Mouse (Mus musculus): ENCODE measurements around the gene Ebf3. TPM values are rescaled to one million over a fixed set of nuclear protein-coding genes. Genes with fewer than 3 reads are reported as not detected.
A peak's percentile ranks its signal among the peaks of the same experiment; 100 is the strongest.

Gene Ebf3
- polyA plus RNA-seq, 1 experiment from 2014 or later = 11.2 TPM

GRCm38 (mm10) chr7:137318924-137319885 is 5.0 kb upstream of the Ebf3 start:
- DNase-seq (ENCODE audit: low spot score, missing footprints) = peak; percentile 96
- H3K4me3 ChIP-seq (ENCODE audit: low read depth, low read length) = peak overlapping the region; percentile 15
- peaks cover 51% of the 10 kb centered on the region for H3K4me1 ChIP-seq (ENCODE audit: control insufficient read depth, insufficient read depth, low read length)
- no peak overlapping the region; the same call in 1 of the 2 replicates for H3K9ac ChIP-seq (ENCODE audit: low read length)
- ATAC-seq (ENCODE audit: low FRiP score) = no peak
- H3K4me2 ChIP-seq = peak overlapping the region; percentile 57
- H3K36me3 ChIP-seq (ENCODE audit: control insufficient read depth, insufficient read depth, low read length) = no peaks in the 10 kb centered on the region
- no peak overlapping the region; the same call in 1 of the 2 replicates for H3K27ac ChIP-seq (ENCODE audit: low read depth, low read length)
- H3K27me3 ChIP-seq (ENCODE audit: control insufficient read depth, insufficient read depth, low read length) = peaks cover 96% of the 10 kb centered on the region
- WGBS = under 1% methylated on average over 48 of the region's 48 CpGs
- no peaks in the 10 kb centered on the region for H3K9me3 ChIP-seq (ENCODE audit: control insufficient read depth, low read length)

- WGBS = 1% methylated on average over 9 of the region's 9 CpGs
- H3K36me3 ChIP-seq (ENCODE audit: control insufficient read depth, insufficient read depth, low read length) = no peaks in the 10 kb centered on the region
- peak overlapping the region; percentile 84 for H3K27ac ChIP-seq (ENCODE audit: low read depth, low read length)
- peaks cover 93% of the 10 kb centered on the region for H3K27me3 ChIP-seq (ENCODE audit: control insufficient read depth, insufficient read depth, low read length)
- DNase-seq (ENCODE audit: low spot score, missing footprints) (no peak), ATAC-seq (ENCODE audit: low FRiP score) (no peak)
- H3K9ac ChIP-seq (ENCODE audit: low read length) = peak overlapping the region; percentile 24; the same call in 1 of the 2 replicates
- no peaks in the 10 kb centered on the region for H3K9me3 ChIP-seq (ENCODE audit: control insufficient read depth, low read length)
- peak overlapping the region; percentile 15 for H3K4me3 ChIP-seq (ENCODE audit: low read depth, low read length)
- H3K4me2 ChIP-seq = peak overlapping the region; percentile 57
- peaks cover 55% of the 10 kb centered on the region for H3K4me1 ChIP-seq (ENCODE audit: control insufficient read depth, insufficient read depth, low read length)
These were observed 4.1 kb upstream of the Ebf3 start for GRCm38 (mm10) chr7:137318383-137318775.

- peak overlapping the region; percentile 2; the same call in 1 of the 2 replicates for H3K9ac ChIP-seq (ENCODE audit: low read length)
- H3K9me3 ChIP-seq (ENCODE audit: control insufficient read depth, low read length) = no peaks in the 10 kb centered on the region
- peak; percentile 94 for DNase-seq (ENCODE audit: low spot score, missing footprints)
- H3K4me3 ChIP-seq (ENCODE audit: low read depth, low read length) = peak overlapping the region; percentile 15
- peaks cover 88% of the 10 kb centered on the region for H3K27me3 ChIP-seq (ENCODE audit: control insufficient read depth, insufficient read depth, low read length)
- under 1% methylated on average over 24 of the region's 24 CpGs for WGBS
- H3K4me2 ChIP-seq = peak overlapping the region; percentile 57
- H3K4me1 ChIP-seq (ENCODE audit: control insufficient read depth, insufficient read depth, low read length) = peaks cover 55% of the 10 kb centered on the region
- no peaks in the 10 kb centered on the region for H3K36me3 ChIP-seq (ENCODE audit: control insufficient read depth, insufficient read depth, low read length)
- peak overlapping the region; percentile 84 for H3K27ac ChIP-seq (ENCODE audit: low read depth, low read length)
- peak; percentile 2; the same call in 1 of the 2 replicates for ATAC-seq (ENCODE audit: low FRiP score)
These were observed 3.6 kb upstream of the Ebf3 start for GRCm38 (mm10) chr7:137317659-137318382.

GRCm38 (mm10) chr7:137316926-137317658 is 2.8 kb upstream of the Ebf3 start:
- under 1% methylated on average over 39 of the region's 39 CpGs for WGBS
- Histone ChIP-seq H3K27ac (ENCODE audit: low read depth, low read length) (peak overlapping the region; percentile 84), H3K36me3 (ENCODE audit: control insufficient read depth, insufficient read depth, low read length) (no peaks in the 10 kb centered on the region), H3K27me3 (ENCODE audit: control insufficient read depth, insufficient read depth, low read length) (peaks cover 84% of the 10 kb centered on the region), H3K4me1 (ENCODE audit: control insufficient read depth, insufficient read depth, low read length) (peaks cover 51% of the 10 kb centered on the region), H3K4me2 (peak overlapping the region; percentile 57), H3K9ac (ENCODE audit: low read length) (peak overlapping the region; percentile 46; the same call in 1 of the 2 replicates), H3K4me3 (ENCODE audit: low read depth, low read length) (peak overlapping the region; percentile 15), H3K9me3 (ENCODE audit: control insufficient read depth, low read length) (no peaks in the 10 kb centered on the region)
- peak; percentile 97 for DNase-seq (ENCODE audit: low spot score, missing footprints)
- peak; percentile 59 for ATAC-seq (ENCODE audit: low FRiP score)

GRCm38 (mm10) chr7:137316181-137316925 is 2.1 kb upstream of the Ebf3 start:
- H3K4me1 ChIP-seq (ENCODE audit: control insufficient read depth, insufficient read depth, low read length) = peaks cover 51% of the 10 kb centered on the region
- no peaks in the 10 kb centered on the region for H3K36me3 ChIP-seq (ENCODE audit: control insufficient read depth, insufficient read depth, low read length)
- no peak for DNase-seq (ENCODE audit: low spot score, missing footprints)
- peak overlapping the region; percentile 46; the same call in 1 of the 2 replicates for H3K9ac ChIP-seq (ENCODE audit: low read length)
- H3K4me2 ChIP-seq = peak overlapping the region; percentile 82
- H3K27me3 ChIP-seq (ENCODE audit: control insufficient read depth, insufficient read depth, low read length) = peaks cover 82% of the 10 kb centered on the region
- H3K27ac ChIP-seq (ENCODE audit: low read depth, low read length) = peak overlapping the region; percentile 84
- 0 out of 2 replicates have a peak, but pooled peaks have one; percentile 10 for ATAC-seq (ENCODE audit: low FRiP score)
- H3K9me3 ChIP-seq (ENCODE audit: control insufficient read depth, low read length) = no peaks in the 10 kb centered on the region
- H3K4me3 ChIP-seq (ENCODE audit: low read depth, low read length) = peak overlapping the region; percentile 15
- WGBS = 0% methylated on average over 20 of the region's 20 CpGs

- peak overlapping the region; percentile 84 for H3K27ac ChIP-seq (ENCODE audit: low read depth, low read length)
- peak overlapping the region; percentile 71 for H3K9ac ChIP-seq (ENCODE audit: low read length)
- peaks cover 77% of the 10 kb centered on the region for H3K27me3 ChIP-seq (ENCODE audit: control insufficient read depth, insufficient read depth, low read length)
- no peaks in the 10 kb centered on the region for H3K9me3 ChIP-seq (ENCODE audit: control insufficient read depth, low read length)
- peak; percentile 94 for DNase-seq (ENCODE audit: low spot score, missing footprints)
- peak overlapping the region; percentile 82 for H3K4me2 ChIP-seq
- peak overlapping the region; percentile 74 for H3K4me3 ChIP-seq (ENCODE audit: low read depth, low read length)
- no peaks in the 10 kb centered on the region for H3K36me3 ChIP-seq (ENCODE audit: control insufficient read depth, insufficient read depth, low read length)
- H3K4me1 ChIP-seq (ENCODE audit: control insufficient read depth, insufficient read depth, low read length) = peaks cover 45% of the 10 kb centered on the region
- WGBS = under 1% methylated on average over 19 of the region's 19 CpGs
- no peak for ATAC-seq (ENCODE audit: low FRiP score)
These were observed 1.3 kb upstream of the Ebf3 start for GRCm38 (mm10) chr7:137315544-137315940.

- Histone ChIP-seq H3K36me3 (ENCODE audit: control insufficient read depth, insufficient read depth, low read length) (no peaks in the 10 kb centered on the region), H3K9me3 (ENCODE audit: control insufficient read depth, low read length) (no peaks in the 10 kb centered on the region), H3K4me3 (ENCODE audit: low read depth, low read length) (peak overlapping the region; percentile 74), H3K4me1 (ENCODE audit: control insufficient read depth, insufficient read depth, low read length) (peaks cover 50% of the 10 kb centered on the region), H3K27me3 (ENCODE audit: control insufficient read depth, insufficient read depth, low read length) (peaks cover 72% of the 10 kb centered on the region), H3K9ac (ENCODE audit: low read length) (peak overlapping the region; percentile 71), H3K4me2 (peak overlapping the region; percentile 82), H3K27ac (ENCODE audit: low read depth, low read length) (peak overlapping the region; percentile 84)
- WGBS = under 1% methylated on average over 48 of the region's 48 CpGs
- ATAC-seq (ENCODE audit: low FRiP score) = peak; percentile 0
- peak; percentile 97 for DNase-seq (ENCODE audit: low spot score, missing footprints)
These were observed 682 bp upstream of the Ebf3 start for GRCm38 (mm10) chr7:137314710-137315543.

Data from midbrain, embryonic 11.5 days (tissue).